Comparison of ENCODE assay signal across 44 mouse cellular contexts in genomic region chr7:27124305-27124832, GRCm38 (mm10). TPM values are rescaled to one million over a fixed set of nuclear protein-coding genes. Genes with fewer than 3 reads are reported as not detected.
"Had no signal": no experiment of that assay in that cellular context is flagged by ENCODE, and none has a peak within 500 bp of the region (broad histone marks: within the 10 kb centered on the region; RNA-seq: fewer than 3 reads in every experiment).

No protein-coding gene starts in this region.

- H3K9ac ChIP-seq: limb, embryonic 12.5 days; limb, embryonic 13.5 days; limb, embryonic 15.5 days; liver, embryonic 13.5 days; liver, embryonic 14.5 days; liver, embryonic 15.5 days; lung, embryonic 14.5 days; lung, embryonic 15.5 days; midbrain, embryonic 12.5 days; midbrain, embryonic 13.5 days; midbrain, embryonic 15.5 days; neural tube, embryonic 12.5 days had no signal

- H3K9me3 ChIP-seq: limb, embryonic 10.5 days; limb, embryonic 12.5 days; limb, embryonic 13.5 days; limb, embryonic 15.5 days; liver, embryonic 13.5 days; liver, embryonic 15.5 days; lung, embryonic 15.5 days; megakaryocyte, embryonic 14.5 days; midbrain, embryonic 10.5 days; midbrain, embryonic 12.5 days; midbrain, embryonic 13.5 days; midbrain, embryonic 15.5 days; neural tube, embryonic 12.5 days had no signal

- H3K27me3 ChIP-seq: limb, embryonic 12.5 days; limb, embryonic 13.5 days; limb, embryonic 15.5 days; liver, embryonic 13.5 days; liver, embryonic 15.5 days; lung, embryonic 15.5 days; midbrain, embryonic 12.5 days; midbrain, embryonic 13.5 days; midbrain, embryonic 15.5 days; neural tube, embryonic 12.5 days had no signal

- ATAC-seq: lung, postnatal 0 days; midbrain, embryonic 13.5 days; midbrain, embryonic 15.5 days; midbrain, embryonic 16.5 days had no signal

- H3K4me1 ChIP-seq: limb, embryonic 12.5 days; limb, embryonic 13.5 days; limb, embryonic 15.5 days; liver, embryonic 13.5 days; liver, embryonic 15.5 days; lung, embryonic 15.5 days; megakaryocyte, embryonic 14.5 days; midbrain, embryonic 12.5 days; midbrain, embryonic 13.5 days; midbrain, embryonic 15.5 days; neural tube, embryonic 12.5 days had no signal

- DNase-seq: layer of hippocampus, postnatal 36 days; left cerebral cortex, postnatal 4 days; liver, embryonic 13.5 days; lung, adult 18-20 months; lung, adult 2 months; lung, embryonic 14.5 days; lung, postnatal 10 days; lung, postnatal 14 days; lung, postnatal 36 days; lung, postnatal 4 days; midbrain, embryonic 14.5 days had no signal

- H3K36me3 ChIP-seq: limb, embryonic 10.5 days; limb, embryonic 12.5 days; limb, embryonic 13.5 days; limb, embryonic 15.5 days; liver, embryonic 13.5 days; liver, embryonic 15.5 days; lung, embryonic 15.5 days; midbrain, embryonic 10.5 days; midbrain, embryonic 12.5 days; midbrain, embryonic 13.5 days; midbrain, embryonic 15.5 days; neural tube, embryonic 12.5 days had no signal

- H3K4me3 ChIP-seq: left cerebral cortex, adult 2 months; limb, embryonic 10.5 days; limb, embryonic 12.5 days; limb, embryonic 13.5 days; limb, embryonic 15.5 days; liver, embryonic 13.5 days; liver, embryonic 15.5 days; lung, embryonic 15.5 days; megakaryocyte, embryonic 14.5 days; midbrain, embryonic 10.5 days; midbrain, embryonic 12.5 days; midbrain, embryonic 13.5 days; midbrain, embryonic 15.5 days; myocyte; neural tube, embryonic 12.5 days had no signal

- H3K27ac ChIP-seq: left cerebral cortex, adult 2 months; limb, embryonic 10.5 days; limb, embryonic 12.5 days; limb, embryonic 13.5 days; limb, embryonic 15.5 days; liver, embryonic 13.5 days; liver, embryonic 14.5 days; liver, embryonic 15.5 days; lung, embryonic 15.5 days; macrophage; midbrain, embryonic 10.5 days; midbrain, embryonic 12.5 days; midbrain, embryonic 13.5 days; midbrain, embryonic 15.5 days; neural tube, embryonic 12.5 days had no signal

- H3K4me2 ChIP-seq: limb, embryonic 12.5 days; limb, embryonic 13.5 days; limb, embryonic 15.5 days; liver, embryonic 13.5 days; liver, embryonic 15.5 days; lung, embryonic 14.5 days; lung, embryonic 15.5 days; midbrain, embryonic 11.5 days; midbrain, embryonic 12.5 days; midbrain, embryonic 13.5 days; midbrain, embryonic 15.5 days; neural tube, embryonic 12.5 days had no signal

RNA-seq across cellular contexts. Expression of gene Cyp2f2, which starts 4.7 kb away (rescaled TPM):
- total RNA-seq: left cerebral cortex, adult 18-20 months; left cerebral cortex, adult 2 months; left cerebral cortex, postnatal 36 days; left cerebral cortex, postnatal 4 days; megakaryocyte progenitor cell, adult 5-6 weeks; megakaryocyte, adult 5-6 weeks; megakaryocyte-erythroid progenitor cell, adult 5-6 weeks; monocyte, adult 5-6 weeks had no signal
- polyA plus RNA-seq: limb, embryonic 10.5 days; limb, embryonic 11.5 days; limb, embryonic 12.5 days; limb, embryonic 13.5 days; macrophage; midbrain, embryonic 10.5 days; midbrain, embryonic 11.5 days; midbrain, embryonic 12.5 days; midbrain, embryonic 13.5 days; midbrain, embryonic 14.5 days; midbrain, embryonic 16.5 days; neural tube, embryonic 11.5 days; neural tube, embryonic 12.5 days had no signal

RNA-seq across cellular contexts. Expression of gene Cyp2t4, which starts 29.1 kb away (rescaled TPM):
- total RNA-seq: layer of hippocampus, postnatal 36 days; left cerebral cortex, adult 18-20 months; left cerebral cortex, adult 2 months; left cerebral cortex, adult 8-10 months; left cerebral cortex, postnatal 10 days; left cerebral cortex, postnatal 14 days; left cerebral cortex, postnatal 25 days; left cerebral cortex, postnatal 36 days; left cerebral cortex, postnatal 4 days; megakaryocyte progenitor cell, adult 5-6 weeks; megakaryocyte, adult 5-6 weeks; megakaryocyte-erythroid progenitor cell, adult 5-6 weeks; midbrain, postnatal 0 days; monocyte, adult 5-6 weeks had no signal
- polyA plus RNA-seq: limb, embryonic 12.5 days; limb, embryonic 13.5 days; limb, embryonic 14.5 days; liver, embryonic 14.5 days; liver, embryonic 15.5 days; lung, adult 2 months; lung, postnatal 0 days; macrophage; midbrain, embryonic 15.5 days; neural tube, embryonic 11.5 days had no signal

RNA-seq across cellular contexts. Expression of gene Gm21983, which starts 56.5 kb away (rescaled TPM):
- total RNA-seq: layer of hippocampus, postnatal 36 days; left cerebral cortex, adult 18-20 months; left cerebral cortex, adult 2 months; left cerebral cortex, adult 8-10 months; left cerebral cortex, postnatal 10 days; left cerebral cortex, postnatal 14 days; left cerebral cortex, postnatal 25 days; left cerebral cortex, postnatal 36 days; left cerebral cortex, postnatal 4 days; megakaryocyte progenitor cell, adult 5-6 weeks; megakaryocyte, adult 5-6 weeks; megakaryocyte-erythroid progenitor cell, adult 5-6 weeks; midbrain, postnatal 0 days; monocyte, adult 5-6 weeks had no signal
- polyA plus RNA-seq: limb, embryonic 11.5 days; liver, embryonic 13.5 days; liver, embryonic 15.5 days; lung, adult 2 months; lung, postnatal 0 days; macrophage; midbrain, embryonic 10.5 days; midbrain, embryonic 11.5 days; midbrain, embryonic 14.5 days; midbrain, postnatal 0 days; myocyte; neural tube, embryonic 11.5 days had no signal
